Comparison of ENCODE assay signal across 9 mouse cellular contexts in the genomic region with DNA sequence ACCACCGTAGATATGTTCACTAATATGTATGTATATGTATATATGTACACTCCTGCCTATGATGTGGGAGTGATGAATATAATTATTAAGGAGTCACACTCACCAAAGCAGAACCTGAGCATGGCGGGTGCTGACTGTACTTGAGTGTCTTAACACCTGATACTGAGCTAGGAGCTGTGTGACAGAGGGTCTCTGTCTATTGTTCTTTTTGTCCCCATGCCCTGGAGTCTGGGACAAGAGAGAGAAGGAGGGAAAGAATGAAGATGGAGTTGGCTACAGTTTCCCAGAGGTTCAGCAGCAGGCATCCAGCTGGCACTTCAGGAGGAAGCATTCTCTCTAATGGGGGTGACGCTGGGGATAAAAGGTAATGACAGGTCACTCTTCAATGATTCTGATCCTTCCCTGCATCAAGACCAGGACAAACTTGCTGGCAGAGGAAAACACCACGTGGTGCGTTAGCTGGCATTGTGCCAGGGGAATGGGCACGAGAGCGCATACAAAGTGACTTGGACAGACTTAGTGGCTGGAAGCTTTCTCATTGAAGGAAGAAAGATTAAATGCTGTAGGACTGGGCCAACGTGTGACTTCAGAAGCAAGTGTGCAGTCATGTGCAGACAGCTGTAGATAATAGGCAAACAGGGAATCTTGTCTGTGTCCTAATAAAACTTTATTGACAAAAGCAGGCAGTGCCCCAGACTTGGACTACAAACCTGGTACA.
DNase-seq lines count a peak whose midpoint lies in the region; ATAC-seq and TF ChIP-seq lines count a peak whose summit lies in the region.
"Had no signal": no experiment of that assay in that cellular context is flagged by ENCODE, and none has a peak within 500 bp of the region (broad histone marks: within the 10 kb centered on the region; RNA-seq: fewer than 3 reads in every experiment).

No protein-coding gene starts in this region.

- no peaks in the 10 kb centered on the region for H3K27me3 ChIP-seq in lung, embryonic 14.5 days (ENCODE audit: insufficient read depth, low read length)
- peaks cover 38% of the 10 kb centered on the region for H3K27me3 ChIP-seq in heart, embryonic 15.5 days
- H3K27me3 ChIP-seq in kidney, embryonic 14.5 days (ENCODE audit: control insufficient read depth, insufficient read depth, low read length): no peaks in the 10 kb centered on the region; the same call in 1 of the 2 replicates
- no peaks in the 10 kb centered on the region for H3K27me3 ChIP-seq in liver, embryonic 12.5 days (replicated peaks)
- H3K27me3 ChIP-seq: embryonic facial prominence, embryonic 15.5 days had no signal

- no peak overlapping the region for H3K4me2 ChIP-seq in lung, embryonic 14.5 days
- H3K4me2 ChIP-seq in heart, embryonic 15.5 days: no peak overlapping the region
- no peak overlapping the region for H3K4me2 ChIP-seq in kidney, embryonic 14.5 days (replicated peaks; ENCODE audit: low read depth, low read length)
- no peak overlapping the region for H3K4me2 ChIP-seq in liver, embryonic 12.5 days
- H3K4me2 ChIP-seq: embryonic facial prominence, embryonic 15.5 days had no signal

- TF ChIP-seq CTCF in lung, embryonic 14.5 days (IDR thresholded peaks at IDR 0.05; ENCODE audit: low read depth): no peak
- TF ChIP-seq CTCF in lung, adult 2 months (IDR thresholded peaks at IDR 0.05; ENCODE audit: insufficient read depth, low read length): no peak

- no peak overlapping the region for H3K27ac ChIP-seq in lung, embryonic 14.5 days (ENCODE audit: low read depth)
- H3K27ac ChIP-seq in heart, embryonic 15.5 days: no peak overlapping the region
- H3K27ac ChIP-seq in kidney, embryonic 14.5 days (ENCODE audit: low read depth, low read length): no peak overlapping the region
- no peak overlapping the region for H3K27ac ChIP-seq in liver, embryonic 12.5 days
- H3K27ac ChIP-seq: embryonic facial prominence, embryonic 15.5 days had no signal

- H3K9ac ChIP-seq in lung, embryonic 14.5 days: no peak overlapping the region
- H3K9ac ChIP-seq in heart, embryonic 15.5 days: no peak overlapping the region
- H3K9ac ChIP-seq in kidney, embryonic 14.5 days (ENCODE audit: low read depth, low read length): no peak overlapping the region
- H3K9ac ChIP-seq in liver, embryonic 12.5 days: no peak overlapping the region
- H3K9ac ChIP-seq: embryonic facial prominence, embryonic 15.5 days had no signal

- no peak for TF ChIP-seq POLR2A in lung, adult 2 months (IDR thresholded peaks at IDR 0.05; ENCODE audit: borderline replicate concordance, extremely low read depth, low read depth, low read length)

- no peaks in the 10 kb centered on the region for H3K36me3 ChIP-seq in lung, embryonic 14.5 days (ENCODE audit: insufficient read depth)
- H3K36me3 ChIP-seq in heart, embryonic 15.5 days: no peaks in the 10 kb centered on the region
- H3K36me3 ChIP-seq in kidney, embryonic 14.5 days (ENCODE audit: control insufficient read depth, insufficient read depth, low read length): no peaks in the 10 kb centered on the region
- no peaks in the 10 kb centered on the region for H3K36me3 ChIP-seq in liver, embryonic 12.5 days
- H3K36me3 ChIP-seq: embryonic facial prominence, embryonic 15.5 days had no signal

- H3K4me3 ChIP-seq in lung, embryonic 14.5 days (ENCODE audit: low read depth, low read length): no peak overlapping the region
- no peak overlapping the region for H3K4me3 ChIP-seq in lung, adult 2 months (replicated peaks; ENCODE audit: extremely low read depth, low read depth, low read length)
- no peak overlapping the region for H3K4me3 ChIP-seq in heart, embryonic 15.5 days
- H3K4me3 ChIP-seq in kidney, embryonic 14.5 days (ENCODE audit: low read length): no peak overlapping the region
- no peak overlapping the region for H3K4me3 ChIP-seq in liver, embryonic 12.5 days
- H3K4me3 ChIP-seq: embryonic facial prominence, embryonic 15.5 days had no signal

- no peak for ATAC-seq in lung, embryonic 14.5 days (ENCODE audit: insufficient read depth)
- ATAC-seq in heart, embryonic 15.5 days (replicated peaks; ENCODE audit: insufficient number of reproducible peaks, insufficient read depth, low FRiP score, low read depth): peak; percentile 84
- ATAC-seq in kidney, embryonic 14.5 days (ENCODE audit: low FRiP score, low TSS enrichment): peak; percentile 32; the same call in 1 of the 2 replicates
- no peak for ATAC-seq in liver, embryonic 12.5 days
- no peak for ATAC-seq in megakaryocyte, adult 5-6 weeks (ENCODE audit: poor library complexity, severe bottlenecking)

- DNase-seq in lung, embryonic 14.5 days: peak; percentile 49
- DNase-seq in lung, adult 2 months: no peak
- peak; percentile 6 for DNase-seq in retina, postnatal 7 days (ENCODE audit: low read depth, low spot score)
- no peak for DNase-seq in adrenal gland, adult 2 months

- no peaks in the 10 kb centered on the region for H3K9me3 ChIP-seq in lung, embryonic 14.5 days (ENCODE audit: low read depth, low read length)
- H3K9me3 ChIP-seq in heart, embryonic 15.5 days (replicated peaks): no peaks in the 10 kb centered on the region
- no peaks in the 10 kb centered on the region for H3K9me3 ChIP-seq in kidney, embryonic 14.5 days (ENCODE audit: control insufficient read depth, low read length)
- no peaks in the 10 kb centered on the region for H3K9me3 ChIP-seq in liver, embryonic 12.5 days (replicated peaks)
- H3K9me3 ChIP-seq: embryonic facial prominence, embryonic 15.5 days had no signal

- H3K4me1 ChIP-seq in lung, embryonic 14.5 days (ENCODE audit: insufficient read depth): no peaks in the 10 kb centered on the region
- no peaks in the 10 kb centered on the region for H3K4me1 ChIP-seq in lung, adult 2 months (ENCODE audit: control insufficient read depth, insufficient read depth, low read length)
- peaks cover 10% of the 10 kb centered on the region; the same call in 1 of the 2 replicates for H3K4me1 ChIP-seq in heart, embryonic 15.5 days (replicated peaks)
- H3K4me1 ChIP-seq in kidney, embryonic 14.5 days (ENCODE audit: control insufficient read depth, insufficient read depth, low read length): peaks cover 10% of the 10 kb centered on the region; the same call in 1 of the 2 replicates
- no peaks in the 10 kb centered on the region for H3K4me1 ChIP-seq in liver, embryonic 12.5 days

- 51% methylated on average over 8 of the region's 8 CpGs for WGBS in lung, embryonic 14.5 days
- WGBS in lung, adult 2 months: 47% methylated on average over 8 of the region's 8 CpGs
- 27% methylated on average over 8 of the region's 8 CpGs for WGBS in heart, embryonic 15.5 days
- 51% methylated on average over 8 of the region's 8 CpGs for WGBS in kidney, embryonic 14.5 days
- 69% methylated on average over 8 of the region's 8 CpGs for WGBS in liver, embryonic 12.5 days (ENCODE audit: insufficient replicate concordance)

Comparison
In these comparisons a context has a peak if more than half of its experiments do, and no peak if none do; other contexts are left out.
1. DNase-seq: peak in lung, embryonic 14.5 days (single experiment) and retina, postnatal 7 days (single experiment); none in lung, adult 2 months (single experiment) and adrenal gland, adult 2 months (single experiment).
2. ATAC-seq: peak in heart, embryonic 15.5 days (single experiment) and kidney, embryonic 14.5 days (single experiment); none in lung, embryonic 14.5 days (single experiment), liver, embryonic 12.5 days (single experiment) and megakaryocyte, adult 5-6 weeks (single experiment).